Mouse (Mus musculus) ES-E14 (cell line): Measurements from ENCODE around the gene Ttll5. TPM values are rescaled to one million over a fixed set of nuclear protein-coding genes. Genes with fewer than 3 reads are reported as not detected.

Source experiments
- DNase-seq: peaks from one replicate; pipeline ENCODE4 v3.0.0-alpha.2; 2013; ENCODE audit warnings: low read depth, low spot score
- H3K27ac ChIP-seq: 2 replicates; pipeline ENCODE4 v1.5.1; 2012; ENCODE audit warnings: low read depth, mild to moderate bottlenecking, low read length, moderate library complexity, mixed read lengths; ENCODE audit not compliant: poor library complexity, insufficient read depth, severe bottlenecking
- H3K36me3 ChIP-seq: 2 replicates; pipeline ENCODE4 v1.6.1; 2012; ENCODE audit warnings: mild to moderate bottlenecking, low read length, moderate library complexity, mixed read lengths; ENCODE audit not compliant: control insufficient read depth, poor library complexity, insufficient read depth, severe bottlenecking
- H3K4me1 ChIP-seq, 2 experiments: fragments of 150-350 bp in 1 of 2; sonication (generic) in 1 of 2; 2 replicates each; pipeline ENCODE4 v1.6.1; 2012; ENCODE audit warnings: low read length in 2 of 2, mild to moderate bottlenecking in 1 of 2, mixed read lengths in 1 of 2; ENCODE audit not compliant: control insufficient read depth in 2 of 2, insufficient read depth in 2 of 2, poor library complexity in 1 of 2
- H3K4me3 ChIP-seq, 2 experiments: fragments of 150-350 bp in 1 of 2; sonication (generic) in 1 of 2; 2 replicates each; pipeline ENCODE4 v1.5.1; 2012; ENCODE audit warnings: low read length in 2 of 2, low read depth in 1 of 2, mild to moderate bottlenecking in 1 of 2, mixed read lengths in 1 of 2; ENCODE audit not compliant: insufficient read depth in 1 of 2, poor library complexity in 1 of 2, severe bottlenecking in 1 of 2
- H3K9ac ChIP-seq: 2 replicates; pipeline ENCODE4 v1.6.1; 2012; ENCODE audit warnings: low read depth, mild to moderate bottlenecking, low read length, mixed read lengths; ENCODE audit not compliant: poor library complexity, insufficient read depth, severe bottlenecking
- H3K9me3 ChIP-seq: fragments of 150-350 bp; sonication (generic); 2 replicates; pipeline ENCODE4 v1.6.1; 2012; ENCODE audit warnings: low read depth, mild to moderate bottlenecking, low read length; ENCODE audit not compliant: control insufficient read depth, insufficient read depth
- CHD2 ChIP-seq: IDR thresholded peaks from 2 replicates; pipeline ENCODE4 v1.6.1; 2014; ENCODE audit warnings: mild to moderate bottlenecking, low read depth, low read length, inconsistent platforms
- HCFC1 ChIP-seq: IDR thresholded peaks from 2 replicates; pipeline ENCODE4 v1.6.1; 2012; ENCODE audit warnings: low read length, inconsistent platforms, borderline replicate concordance; ENCODE audit not compliant: insufficient read depth
- MAFK ChIP-seq: IDR thresholded peaks from 2 replicates; pipeline ENCODE4 v1.6.1; 2014; ENCODE audit warnings: mild to moderate bottlenecking, low read depth, low read length, inconsistent platforms; ENCODE audit not compliant: insufficient read depth
- ZC3H11A ChIP-seq: IDR thresholded peaks from 2 replicates; pipeline ENCODE4 v1.6.1; 2012; ENCODE audit warnings: low read depth, mild to moderate bottlenecking, inconsistent platforms, low read length, borderline replicate concordance
- ZNF384 ChIP-seq: IDR thresholded peaks from 2 replicates; pipeline ENCODE4 v1.6.1; 2012; ENCODE audit warnings: low read depth, low read length, inconsistent platforms
- in situ Hi-C, 2 experiments: fragments of 600-800 bp; cut with MboI; formaldehyde crosslinking; loops; one replicate each; pipeline ENCODE4 v1.15.1; 2025; ENCODE audit warnings: low sequenced_read_pairs in 2 of 2, inconsistent platforms in 1 of 2; ENCODE audit not compliant: unreplicated experiment in 2 of 2
- total RNA-seq: library from RNA; depleted of rRNA; stranded (reverse); fragments of 300-350 nt; gene quantifications from 2 replicates; pipeline ENCODE4 v1.2.3, GENCODE M21; 2012

Ttll5 gene
- total RNA-seq, 1 experiment = 18.6 TPM

GRCm38 (mm10) chr12:86104297-86104696 lies 279.8 kb downstream of the Ttll5 start:
- no peak overlapping the region for H3K27ac ChIP-seq
- H3K36me3 ChIP-seq = no peaks in the 10 kb centered on the region; the same call in 1 of the 2 replicates
- TF ChIP-seq HCFC1 = no peak
- TF ChIP-seq ZNF384 = no peak
- TF ChIP-seq ZC3H11A = no peak
- no peak for TF ChIP-seq MAFK
- no peak for TF ChIP-seq CHD2
- no peaks in the 10 kb centered on the region for H3K9me3 ChIP-seq
- no peaks in the 10 kb centered on the region for H3K4me1 ChIP-seq
- no peak overlapping the region for H3K4me3 ChIP-seq
- no peak for DNase-seq
- in situ Hi-C loops = no loop called here
- H3K9ac ChIP-seq = no peak overlapping the region

GRCm38 (mm10) chr12:86105546-86105945 lies 281.1 kb downstream of the Ttll5 start:
- in situ Hi-C loops = no loop called here

GRCm38 (mm10) chr12:86106086-86106485 lies 281.6 kb downstream of the Ttll5 start:
- H3K9ac ChIP-seq = no peak overlapping the region
- DNase-seq = no peak
- in situ Hi-C loops = no loop called here
- TF ChIP-seq ZC3H11A (no peak), MAFK (no peak), CHD2 (no peak), HCFC1 (no peak), ZNF384 (no peak)
- no peak overlapping the region for H3K27ac ChIP-seq
- no peak overlapping the region for H3K4me3 ChIP-seq
- no peaks in the 10 kb centered on the region; the same call in 1 of the 2 replicates for H3K36me3 ChIP-seq
- no peaks in the 10 kb centered on the region for H3K4me1 ChIP-seq
- H3K9me3 ChIP-seq = no peaks in the 10 kb centered on the region

More at GRCm38 (mm10) chr12:86105546-86105945, 281.1 kb downstream of the Ttll5 start:
- Histone ChIP-seq H3K27ac (no peak overlapping the region), H3K36me3 (no peaks in the 10 kb centered on the region; the same call in 1 of the 2 replicates), H3K4me1 (no peaks in the 10 kb centered on the region), H3K9ac (no peak overlapping the region), H3K4me3 (no peak overlapping the region), H3K9me3 (no peaks in the 10 kb centered on the region)
- TF ChIP-seq HCFC1 (no peak), CHD2 (no peak), MAFK (no peak), ZC3H11A (no peak), ZNF384 (no peak)
- DNase-seq = no peak

- Histone ChIP-seq H3K4me3 (no peak overlapping the region), H3K36me3 (no peaks in the 10 kb centered on the region; the same call in 1 of the 2 replicates), H3K9ac (no peak overlapping the region), H3K9me3 (no peaks in the 10 kb centered on the region), H3K4me1 (no peaks in the 10 kb centered on the region), H3K27ac (no peak overlapping the region)
- no peak for DNase-seq
- in situ Hi-C loops = no loop called here
- TF ChIP-seq ZNF384 (no peak), ZC3H11A (no peak), HCFC1 (no peak), CHD2 (no peak), MAFK (no peak)
Measured at GRCm38 (mm10) chr12:86107645-86108044, 283.2 kb downstream of the Ttll5 start.

- H3K27ac ChIP-seq = no peak overlapping the region
- in situ Hi-C loops = no loop called here
- no peaks in the 10 kb centered on the region for H3K4me1 ChIP-seq
- H3K36me3 ChIP-seq = no peaks in the 10 kb centered on the region; the same call in 1 of the 2 replicates
- no peak overlapping the region for H3K4me3 ChIP-seq
- TF ChIP-seq ZC3H11A (no peak), MAFK (no peak), ZNF384 (no peak), CHD2 (no peak), HCFC1 (no peak)
- no peak overlapping the region for H3K9ac ChIP-seq
- no peaks in the 10 kb centered on the region for H3K9me3 ChIP-seq
- no peak for DNase-seq
Measured at GRCm38 (mm10) chr12:86109531-86109930, 285.1 kb downstream of the Ttll5 start.
